Mouse (Mus musculus) liver, postnatal 0 days (tissue): ENCODE results near the gene Fzr1.

Experiments
- CTCF ChIP-seq: sonication (generic); IDR thresholded peaks from 2 replicates; pipeline ENCODE4 v1.5.1; 2016; ENCODE audit warnings: antibody characterized with exemption, low read depth
- EP300 ChIP-seq: IDR thresholded peaks from 2 replicates; pipeline ENCODE4 v1.6.1; 2016; ENCODE audit warnings: antibody characterized with exemption, low read depth, mild to moderate bottlenecking

- TF ChIP-seq CTCF (no peak), EP300 (peak; percentile 52; the same call in 1 of the 2 replicates)
These were observed 51.5 kb downstream of the Fzr1 start for GRCm38 (mm10) chr10:81326858-81327257.
